9 mouse cellular contexts compared by ENCODE assay signal in the genomic region with DNA sequence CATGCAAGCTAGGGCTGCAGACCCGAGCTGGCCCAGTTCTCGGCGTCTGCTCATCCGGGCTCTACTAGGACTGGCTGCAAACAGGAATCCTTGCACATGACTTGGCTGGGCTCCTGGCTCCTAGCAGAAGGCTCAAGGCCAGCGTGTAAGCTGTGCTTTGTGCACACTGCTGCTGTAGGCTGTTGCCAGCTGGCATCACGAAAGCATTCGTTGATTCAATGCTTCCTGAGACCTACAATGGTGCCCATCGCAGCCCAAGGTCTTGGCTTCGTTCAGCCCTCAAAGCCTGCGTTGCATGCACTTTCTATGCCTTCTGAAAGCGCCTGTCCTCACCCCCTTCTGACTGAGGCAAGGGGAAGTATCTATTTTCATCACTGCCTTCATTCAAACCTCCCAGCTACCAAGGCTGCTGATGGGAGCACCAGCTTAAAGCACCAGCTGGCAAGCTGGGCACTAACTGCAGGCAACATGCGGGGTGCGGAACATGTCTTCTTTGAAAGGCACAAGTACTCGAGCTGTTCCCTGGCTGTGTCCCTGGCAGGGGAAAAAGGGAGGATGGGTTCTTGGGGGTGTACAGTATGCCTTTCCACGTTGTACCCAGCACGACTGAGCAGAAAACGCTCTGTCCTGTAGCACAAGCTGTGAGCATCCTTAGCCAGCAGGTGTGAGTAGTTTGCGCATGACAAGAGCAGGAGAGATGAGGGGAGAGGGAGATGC. TPM values are rescaled to one million over a fixed set of nuclear protein-coding genes. Genes with fewer than 3 reads are reported as not detected.
DNase-seq lines count a peak whose midpoint lies in the region; ATAC-seq lines count a peak whose summit lies in the region.
"Had no signal": no experiment of that assay in that cellular context is flagged by ENCODE, and none has a peak within 500 bp of the region (broad histone marks: within the 10 kb centered on the region; RNA-seq: fewer than 3 reads in every experiment).

No protein-coding gene starts in this region.

- H3K9me3 ChIP-seq in intestine, embryonic 16.5 days (ENCODE audit: control insufficient read depth, low read length), result no peaks in the 10 kb centered on the region
- H3K9me3 ChIP-seq in midbrain, embryonic 11.5 days (ENCODE audit: control insufficient read depth, low read length), result no peaks in the 10 kb centered on the region

- intact Hi-C loops in gastrocnemius, postnatal 36 days (cut with DNase I), result no loop called here
- intact Hi-C loops in left cerebral cortex, postnatal 10 days (cut with DNase I), result loop anchor here (5.0 kb wide), 2 partner anchors 34 to 74 kb away; no protein-coding TSS in a partner anchor

- peak; percentile 25; the same call in 1 of the 2 replicates for ATAC-seq in intestine, embryonic 16.5 days
- ATAC-seq in midbrain, embryonic 11.5 days (ENCODE audit: low FRiP score), result no peak
- ATAC-seq in erythroid progenitor cell, adult 5-6 weeks (replicated peaks; ENCODE audit: low FRiP score, poor library complexity, severe bottlenecking), result no peak

- H3K4me2 ChIP-seq in intestine, embryonic 16.5 days (ENCODE audit: low read depth, low read length), result peak overlapping the region; percentile 82
- H3K4me2 ChIP-seq in midbrain, embryonic 11.5 days, result peak overlapping the region; percentile 97

- peak; percentile 93 for DNase-seq in adrenal gland, adult 2 months
- peak; percentile 47 to 88 for DNase-seq in cerebellum, postnatal 4 days (ENCODE audit: low spot score in 2 of 2)
- DNase-seq in gastrocnemius, postnatal 36 days, result peak; percentile 60 to 63
- DNase-seq in left cerebral cortex, postnatal 10 days (ENCODE audit: extremely low spot score in 1 of 2, low spot score in 2 of 2), result peak; percentile 90 to 94
- peak; percentile 89 for DNase-seq in midbrain, embryonic 11.5 days (ENCODE audit: low spot score, missing footprints)
- DNase-seq in telencephalon, adult 2 months (ENCODE audit: low read depth, low spot score), result peak; percentile 95

- WGBS in intestine, embryonic 16.5 days, result 55% methylated on average over 18 of the region's 18 CpGs
- WGBS in midbrain, embryonic 11.5 days, result 71% methylated on average over 18 of the region's 18 CpGs

- peak overlapping the region; percentile 81 for H3K9ac ChIP-seq in intestine, embryonic 16.5 days (ENCODE audit: low read depth, low read length)
- peak overlapping the region; percentile 71 for H3K9ac ChIP-seq in midbrain, embryonic 11.5 days (ENCODE audit: low read length)

- peak overlapping the region; percentile 64 for H3K27ac ChIP-seq in intestine, embryonic 16.5 days (ENCODE audit: low read length)
- no peak overlapping the region for H3K27ac ChIP-seq in midbrain, embryonic 11.5 days (ENCODE audit: low read depth, low read length)

- H3K4me3 ChIP-seq in intestine, embryonic 16.5 days (ENCODE audit: low read length), result peak overlapping the region; percentile 79
- H3K4me3 ChIP-seq in midbrain, embryonic 11.5 days (ENCODE audit: low read depth, low read length), result peak overlapping the region; percentile 64; the same call in 1 of the 2 replicates

- no peaks in the 10 kb centered on the region for H3K27me3 ChIP-seq in intestine, embryonic 16.5 days (replicated peaks; ENCODE audit: control insufficient read depth, insufficient read depth, low read length)
- H3K27me3 ChIP-seq in midbrain, embryonic 11.5 days (ENCODE audit: control insufficient read depth, insufficient read depth, low read length), result no peaks in the 10 kb centered on the region

- H3K36me3 ChIP-seq in intestine, embryonic 16.5 days (ENCODE audit: control insufficient read depth, insufficient read depth, low read length), result peaks cover 20% of the 10 kb centered on the region
- H3K36me3 ChIP-seq in midbrain, embryonic 11.5 days (ENCODE audit: control insufficient read depth, insufficient read depth, low read length), result peaks cover 9% of the 10 kb centered on the region; the same call in 1 of the 2 replicates

- peaks cover 23% of the 10 kb centered on the region for H3K4me1 ChIP-seq in intestine, embryonic 16.5 days (ENCODE audit: control insufficient read depth, insufficient read depth, low read length)
- peaks cover 15% of the 10 kb centered on the region for H3K4me1 ChIP-seq in midbrain, embryonic 11.5 days (ENCODE audit: control insufficient read depth, insufficient read depth, low read length)

RNA-seq across cellular contexts. Expression of gene Slc35c2, which starts 0.8 kb away (rescaled TPM):
- 10 to 100 TPM; 51.0 to 56.6 TPM for total RNA-seq in adrenal gland, adult 2 months (2021)
- 87.4 and 87.6 TPM in 2 replicates for polyA plus RNA-seq in adrenal gland, adult 2 months (2012; rRNA removed)
- total RNA-seq in gastrocnemius, postnatal 36 days (2021), result 10 to 100 TPM; 19.5 to 20.8 TPM
- polyA plus RNA-seq in intestine, embryonic 16.5 days (2015; fragmentation: Nextera tagmentation; extraction: Ambion mirVana), result 135 and 154 TPM in 2 replicates
- 10 to 100 TPM; 44.4 to 49.3 TPM for total RNA-seq in left cerebral cortex, postnatal 10 days (2021)
- 49.5 and 49.7 TPM in 2 replicates for polyA plus RNA-seq in midbrain, embryonic 11.5 days (2014; fragmentation: Nextera tagmentation; extraction: Ambion mirVana)
- total RNA-seq in erythroid progenitor cell, adult 5-6 weeks (2015; ENCODE audit: low replicate concordance), result 11.9 and 18.0 TPM in 2 replicates
- total RNA-seq in erythroid progenitor cell, adult 5-6 weeks (2017; ENCODE audit: low replicate concordance), result 5.2 and 10.5 TPM in 2 replicates

RNA-seq across cellular contexts. Expression of gene Elmo2, which starts 37.8 kb away (rescaled TPM):
- 10 to 100 TPM; 19.8 to 31.4 TPM for total RNA-seq in adrenal gland, adult 2 months (2021)
- polyA plus RNA-seq in adrenal gland, adult 2 months (2012; rRNA removed), result 52.0 and 58.8 TPM in 2 replicates
- 10 to 100 TPM; 12.2 to 14.5 TPM for total RNA-seq in gastrocnemius, postnatal 36 days (2021)
- polyA plus RNA-seq in intestine, embryonic 16.5 days (2015; fragmentation: Nextera tagmentation; extraction: Ambion mirVana), result 63.5 and 67.2 TPM in 2 replicates
- 100 to 1,000 TPM; 102 to 104 TPM for total RNA-seq in left cerebral cortex, postnatal 10 days (2021)
- polyA plus RNA-seq in midbrain, embryonic 11.5 days (2014; fragmentation: Nextera tagmentation; extraction: Ambion mirVana), result 79.9 and 83.1 TPM in 2 replicates
- 16.3 and 25.9 TPM in 2 replicates for total RNA-seq in erythroid progenitor cell, adult 5-6 weeks (2015; ENCODE audit: low replicate concordance)
- 8.6 and 13.1 TPM in 2 replicates for total RNA-seq in erythroid progenitor cell, adult 5-6 weeks (2017; ENCODE audit: low replicate concordance)

RNA-seq across cellular contexts. Expression of gene Cdh22, which starts 53.8 kb away (rescaled TPM):
- total RNA-seq in adrenal gland, adult 2 months (2021), result 1 to 10 TPM in 1 of 2 experiments, under 1 TPM in 1; 0.89 to 1.8 TPM
- polyA plus RNA-seq in adrenal gland, adult 2 months (2012; rRNA removed), result 1.5 and 6.1 TPM in 2 replicates
- total RNA-seq in gastrocnemius, postnatal 36 days (2021), result under 1 TPM; 0.10 to 0.20 TPM
- 0.40 and 0.50 TPM in 2 replicates for polyA plus RNA-seq in intestine, embryonic 16.5 days (2015; fragmentation: Nextera tagmentation; extraction: Ambion mirVana)
- 10 to 100 TPM; 20.4 to 23.1 TPM for total RNA-seq in left cerebral cortex, postnatal 10 days (2021)
- 4.8 and 6.4 TPM in 2 replicates for polyA plus RNA-seq in midbrain, embryonic 11.5 days (2014; fragmentation: Nextera tagmentation; extraction: Ambion mirVana)
- not detected in 2 replicates for total RNA-seq in erythroid progenitor cell, adult 5-6 weeks (2015; ENCODE audit: low replicate concordance)
- total RNA-seq in erythroid progenitor cell, adult 5-6 weeks (2017; ENCODE audit: low replicate concordance), result not detected in 2 replicates
- polyA plus RNA-seq: gonadal fat pad, adult 2 months had no signal

Comparison
In these comparisons a context has a peak if more than half of its experiments do, and no peak if none do; other contexts are left out.
1. RNA of gene Cdh22, which starts 53.8 kb away (total RNA-seq): 20.4 to 23.1 TPM in left cerebral cortex, postnatal 10 days; 0.89 to 1.8 TPM in adrenal gland, adult 2 months, 0.10 to 0.20 TPM in gastrocnemius, postnatal 36 days and not detected in erythroid progenitor cell, adult 5-6 weeks; every median in the first group is over 4 times any median in the second.
2. Peak in every context shown above with its lines, with median percentiles within 50 percentile points of each other: DNase-seq.